13 mouse cellular contexts compared by ENCODE assay signal in the genomic region with DNA sequence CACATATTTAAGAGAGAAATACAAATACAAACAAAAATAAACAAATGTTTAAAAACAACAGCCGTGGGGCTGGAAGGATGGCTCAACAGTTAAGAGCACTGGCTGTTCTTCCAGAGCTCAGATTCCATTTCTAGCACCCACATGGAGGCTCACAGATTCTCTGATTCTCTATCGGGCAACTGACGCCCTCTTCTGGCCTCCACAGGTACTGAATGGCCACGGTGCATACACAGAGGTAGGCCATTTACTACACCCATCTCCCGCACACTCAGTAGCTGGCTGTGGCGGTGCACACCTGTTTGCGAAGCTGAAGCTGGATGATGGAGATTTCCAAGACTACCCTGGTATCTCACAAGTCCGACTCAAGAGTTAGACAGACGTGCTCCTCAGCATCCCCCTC. TPM values are rescaled to one million over a fixed set of nuclear protein-coding genes. Genes with fewer than 3 reads are reported as not detected.
DNase-seq lines count a peak whose midpoint lies in the region; TF ChIP-seq lines count a peak whose summit lies in the region.
"Had no signal": no experiment of that assay in that cellular context is flagged by ENCODE, and none has a peak within 500 bp of the region (broad histone marks: within the 10 kb centered on the region; RNA-seq: fewer than 3 reads in every experiment).

No protein-coding gene starts in this region.

- H3K4me3 ChIP-seq in layer of hippocampus, adult 2 months: no peak overlapping the region
- H3K4me3 ChIP-seq: lung, embryonic 15.5 days had no signal

- TF ChIP-seq CTCF in layer of hippocampus, adult 2 months (conservative IDR thresholded peaks at IDR 0.05): peak; percentile 58

- no peak overlapping the region for H3K27ac ChIP-seq in layer of hippocampus, adult 2 months
- H3K27ac ChIP-seq: lung, embryonic 15.5 days had no signal

- DNase-seq in embryo, embryonic 10 days (ENCODE audit: low spot score): peak; percentile 42
- DNase-seq in embryo, embryonic 9.5 days (ENCODE audit: extremely low spot score): no peak
- no peak for DNase-seq in layer of hippocampus, adult 2 months (ENCODE audit: low spot score in 2 of 2)
- no peak for DNase-seq in layer of hippocampus, adult 11-12 months (ENCODE audit: low spot score)
- peak; percentile 33 for DNase-seq in thymus, postnatal 4 days
- DNase-seq in thymus, postnatal 25 days: no peak
- DNase-seq in frontal cortex, postnatal 10 days (ENCODE audit: low spot score in 2 of 2): no peak
- DNase-seq in adrenal gland, postnatal 36 days: no peak
- DNase-seq: cerebellum, postnatal 25 days; gastrocnemius, postnatal 36 days; heart, postnatal 4 days; kidney, postnatal 14 days had no signal

RNA-seq across cellular contexts. Expression of a gene that starts 13.9 kb away (rescaled TPM):
- 10 to 100 TPM; 27.0 to 35.4 TPM for total RNA-seq in layer of hippocampus, adult 2 months (2021)
- total RNA-seq in adrenal gland, postnatal 36 days (2021): 1 to 10 TPM; 2.0 to 2.4 TPM

RNA-seq across cellular contexts. Expression of a gene that starts 29.4 kb away (rescaled TPM):
- 10 to 100 TPM; 14.6 to 15.2 TPM for total RNA-seq in layer of hippocampus, adult 2 months (2021)
- total RNA-seq in adrenal gland, postnatal 36 days (2021): 10 to 100 TPM; 24.0 to 28.2 TPM

Comparison
In these comparisons a context has a peak if more than half of its experiments do, and no peak if none do; other contexts are left out.
1. DNase-seq: peak in embryo, embryonic 10 days (single experiment) and thymus, postnatal 4 days (single experiment); none in embryo, embryonic 9.5 days (single experiment), layer of hippocampus, adult 2 months (0 of 2), layer of hippocampus, adult 11-12 months (single experiment), thymus, postnatal 25 days (single experiment), frontal cortex, postnatal 10 days (0 of 2) and adrenal gland, postnatal 36 days (0 of 2).
2. RNA of a gene that starts 13.9 kb away (total RNA-seq): 27.0 to 35.4 TPM in layer of hippocampus, adult 2 months; 2.0 to 2.4 TPM in adrenal gland, postnatal 36 days; every median in the first group is over 4 times any median in the second.